Mouse (Mus musculus): ENCODE data around the gene Gm8882.
"Not testable (repeated sequence)": the region's sequence is repeated elsewhere in the genome, so short reads cannot be mapped to it uniquely, and the experiment has no call there.

DNA sequence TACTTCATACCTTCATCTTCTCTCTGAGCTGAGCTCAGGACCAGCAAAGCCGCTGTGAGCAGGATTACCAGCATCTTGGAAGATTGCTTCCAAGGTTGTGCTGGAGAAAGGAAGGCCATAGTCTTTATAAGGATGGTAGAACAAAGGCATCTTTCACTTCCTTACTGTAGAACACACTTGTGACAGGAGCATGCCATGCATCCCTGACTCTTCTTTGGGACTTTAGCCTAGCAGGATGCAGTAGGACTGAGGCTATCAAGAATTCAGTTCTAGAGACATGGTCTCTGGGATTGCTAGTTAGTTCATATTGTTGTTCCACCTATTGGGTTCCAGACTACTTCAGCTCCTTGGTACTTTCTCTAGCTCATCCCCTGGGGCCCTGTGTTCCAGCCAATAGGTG is at the start of gene Gm8882:
- not testable (repeated sequence) for TF ChIP-seq POLR2A (IDR thresholded peaks at IDR 0.05; ENCODE audit: control insufficient read depth, extremely low read depth, insufficient read depth, low read length, poor library complexity); CTCF (IDR thresholded peaks at IDR 0.05; ENCODE audit: borderline replicate concordance, control insufficient read depth, extremely low read depth, insufficient read depth, low read length, poor library complexity)
